Comparison of ENCODE assay signal across 8 mouse cellular contexts in genomic region chr9:43253271-43253681, GRCm38 (mm10). TPM values are rescaled to one million over a fixed set of nuclear protein-coding genes. Genes with fewer than 3 reads are reported as not detected.
DNase-seq lines count a peak whose midpoint lies in the region; ATAC-seq lines count a peak whose summit lies in the region.

No protein-coding gene starts in this region.

- H3K36me3 ChIP-seq in intestine, embryonic 16.5 days (ENCODE audit: control insufficient read depth, insufficient read depth, low read length) = no peaks in the 10 kb centered on the region

- peaks cover 13% of the 10 kb centered on the region; the same call in 1 of the 2 replicates for H3K4me1 ChIP-seq in intestine, embryonic 16.5 days (ENCODE audit: control insufficient read depth, insufficient read depth, low read length)

- no peak overlapping the region for H3K4me2 ChIP-seq in intestine, embryonic 16.5 days (ENCODE audit: low read depth, low read length)

- DNase-seq in adrenal gland, postnatal 14 days = peak; percentile 47
- no peak for DNase-seq in adrenal gland, postnatal 36 days
- DNase-seq in gastrocnemius, adult 18-20 months (ENCODE audit: low spot score) = peak; percentile 71
- DNase-seq in mesoderm, embryonic 11.5 days (ENCODE audit: low read depth, low spot score) = peak; percentile 90
- DNase-seq in right cerebral cortex, postnatal 36 days (ENCODE audit: low spot score in 2 of 2) = no peak
- no peak for DNase-seq in frontal cortex, postnatal 36 days (ENCODE audit: low spot score in 2 of 2)
- DNase-seq in spleen, postnatal 4 days (ENCODE audit: low spot score in 2 of 2) = no peak

- no peaks in the 10 kb centered on the region for H3K27me3 ChIP-seq in intestine, embryonic 16.5 days (replicated peaks; ENCODE audit: control insufficient read depth, insufficient read depth, low read length)

- H3K9ac ChIP-seq in intestine, embryonic 16.5 days (ENCODE audit: low read depth, low read length) = peak overlapping the region; percentile 11; the same call in 1 of the 2 replicates

- ATAC-seq in intestine, embryonic 16.5 days = peak; percentile 79

- no peak overlapping the region for H3K4me3 ChIP-seq in intestine, embryonic 16.5 days (ENCODE audit: low read length)

- 27% methylated on average over 5 of the region's 5 CpGs for WGBS in intestine, embryonic 16.5 days

- H3K9me3 ChIP-seq in intestine, embryonic 16.5 days (ENCODE audit: control insufficient read depth, low read length) = no peaks in the 10 kb centered on the region

- peak overlapping the region; percentile 84 for H3K27ac ChIP-seq in intestine, embryonic 16.5 days (ENCODE audit: low read length)

RNA-seq across cellular contexts. Expression of gene Oaf, which starts 13.6 kb away (rescaled TPM):
- 23.4 and 34.9 TPM in 2 replicates for total RNA-seq in adrenal gland, postnatal 14 days (2021)
- total RNA-seq in adrenal gland, postnatal 36 days (2021) = 10 to 100 TPM; 12.8 to 34.7 TPM
- total RNA-seq in gastrocnemius, adult 18-20 months (2021) = 1 to 10 TPM; 4.2 to 6.4 TPM
- polyA plus RNA-seq in intestine, embryonic 16.5 days (2015; fragmentation: Nextera tagmentation; extraction: Ambion mirVana) = 11.8 and 44.1 TPM in 2 replicates

RNA-seq across cellular contexts. Expression of gene Pou2f3, which starts 43.1 kb away (rescaled TPM):
- total RNA-seq in adrenal gland, postnatal 14 days (2021) = not detected in 2 replicates
- not detected for total RNA-seq in adrenal gland, postnatal 36 days (2021)
- under 1 TPM in 1 of 2 experiments, not detected in 1; 0.16 TPM for total RNA-seq in gastrocnemius, adult 18-20 months (2021)
- 0.24 and 0.34 TPM in 2 replicates for polyA plus RNA-seq in intestine, embryonic 16.5 days (2015; fragmentation: Nextera tagmentation; extraction: Ambion mirVana)

RNA-seq across cellular contexts. Expression of gene Trim29, which starts 57.4 kb away (rescaled TPM):
- 0.19 TPM in 1 of 2 replicates, not detected in the other for total RNA-seq in adrenal gland, postnatal 14 days (2021)
- under 1 TPM; 0.10 to 0.30 TPM for total RNA-seq in adrenal gland, postnatal 36 days (2021)
- not detected for total RNA-seq in gastrocnemius, adult 18-20 months (2021)
- 0.87 and 1.0 TPM in 2 replicates for polyA plus RNA-seq in intestine, embryonic 16.5 days (2015; fragmentation: Nextera tagmentation; extraction: Ambion mirVana)

Comparison
In these comparisons a context has a peak if more than half of its experiments do, and no peak if none do; other contexts are left out.
1. DNase-seq: peak in adrenal gland, postnatal 14 days (single experiment), gastrocnemius, adult 18-20 months (single experiment) and mesoderm, embryonic 11.5 days (single experiment); none in adrenal gland, postnatal 36 days (0 of 2), right cerebral cortex, postnatal 36 days (0 of 2), frontal cortex, postnatal 36 days (0 of 2) and spleen, postnatal 4 days (0 of 2).